Mouse (Mus musculus): ENCODE measurements around the gene Zfp652.

- TF ChIP-seq POLR2A (IDR thresholded peaks at IDR 0.05; ENCODE audit: low read depth, low read length) (no peak), CTCF (IDR thresholded peaks at IDR 0.05; ENCODE audit: extremely low read depth, insufficient read depth, insufficient read length, insufficient replicate concordance) (no peak)
Observed at GRCm38 (mm10) chr11:95836433-95836832, 124.0 kb downstream of the Zfp652 start.
